Mouse (Mus musculus) midbrain, embryonic 15.5 days (tissue): ENCODE measurements around the gene Abhd16a. TPM values are rescaled to one million over a fixed set of nuclear protein-coding genes. Genes with fewer than 3 reads are reported as not detected.

Experiments
- ATAC-seq: fragments of 200-750 bp; cut with Nextera tagmentation; replicated peaks from 2 replicates; pipeline ENCODE4 v1.8.0; 2017; ENCODE audit warnings: moderate TSS enrichment
- H3K27ac ChIP-seq: fragments of 300-500 bp; sonication (generic); 2 replicates; pipeline ENCODE4 v1.5.1; 2015; ENCODE audit warnings: mild to moderate bottlenecking, inconsistent platforms
- H3K27me3 ChIP-seq: fragments of 300-500 bp; sonication (generic); replicated peaks from 2 replicates; pipeline ENCODE4 v1.6.1; 2015; ENCODE audit warnings: inconsistent platforms
- H3K36me3 ChIP-seq: fragments of 300-500 bp; sonication (generic); replicated peaks from 2 replicates; pipeline ENCODE4 v1.6.1; 2015; ENCODE audit warnings: inconsistent platforms
- H3K4me1 ChIP-seq: fragments of 300-500 bp; sonication (generic); 2 replicates; pipeline ENCODE4 v1.6.1; 2015; ENCODE audit warnings: inconsistent platforms
- H3K4me2 ChIP-seq: fragments of 300-500 bp; sonication (generic); 2 replicates; pipeline ENCODE4 v1.6.1; 2015; ENCODE audit warnings: inconsistent platforms, mild to moderate bottlenecking, moderate library complexity
- H3K4me3 ChIP-seq: fragments of 300-500 bp; sonication (generic); 2 replicates; pipeline ENCODE4 v1.5.1; 2015; ENCODE audit warnings: mild to moderate bottlenecking, inconsistent platforms
- H3K9ac ChIP-seq: fragments of 300-500 bp; sonication (generic); 2 replicates; pipeline ENCODE4 v1.6.1; 2015; ENCODE audit warnings: mild to moderate bottlenecking, inconsistent platforms
- H3K9me3 ChIP-seq: fragments of 300-500 bp; sonication (generic); 2 replicates; pipeline ENCODE4 v1.6.1; 2016; ENCODE audit warnings: inconsistent platforms
- WGBS: fragments of 180-500 bp; shearing (Covaris S2); methylation state at CpG from one replicate; pipeline ENCODE4 v1.1.7; 2015; ENCODE audit warnings: mixed read lengths; 5-methylcytosine and 5-hydroxymethylcytosine counted together
- polyA plus RNA-seq: library from polyadenylated mRNA; unstranded; fragments of >200 nt; fragmentation: Nextera tagmentation; extraction: Ambion mirVana; gene quantifications from 2 replicates; pipeline ENCODE4 v1.2.1, GENCODE M21; 2015

Gene Abhd16a
- polyA plus RNA-seq, 1 experiment from 2014 or later = 105 TPM

- Histone ChIP-seq H3K9me3 (no peaks in the 10 kb centered on the region), H3K4me2 (peak overlapping the region; percentile 54), H3K4me1 (peaks cover 32% of the 10 kb centered on the region), H3K27ac (peak overlapping the region; percentile 83), H3K27me3 (no peaks in the 10 kb centered on the region), H3K9ac (peak overlapping the region; percentile 47), H3K4me3 (peak overlapping the region; percentile 35), H3K36me3 (no peaks in the 10 kb centered on the region)
- 2% methylated on average over 27 of the region's 27 CpGs for WGBS
- ATAC-seq = no peak
Measured at GRCm38 (mm10) chr17:35050126-35050750, 38.8 kb upstream of the Abhd16a start.

GRCm38 (mm10) chr17:35051156-35052086 lies 37.6 kb upstream of the Abhd16a start:
- peak overlapping the region; percentile 48 for H3K4me2 ChIP-seq
- H3K36me3 ChIP-seq = no peaks in the 10 kb centered on the region
- peaks cover 26% of the 10 kb centered on the region for H3K4me1 ChIP-seq
- no peaks in the 10 kb centered on the region for H3K9me3 ChIP-seq
- ATAC-seq = peak; percentile 48; the same call in 1 of the 2 replicates
- 3% methylated on average over 20 of the region's 21 CpGs for WGBS
- H3K27me3 ChIP-seq = no peaks in the 10 kb centered on the region
- H3K27ac ChIP-seq = peak overlapping the region; percentile 82
- H3K9ac ChIP-seq = peak overlapping the region; percentile 42
- H3K4me3 ChIP-seq = peak overlapping the region; percentile 33

GRCm38 (mm10) chr17:35052271-35052798 lies 36.7 kb upstream of the Abhd16a start:
- 68% methylated on average over 12 of the region's 12 CpGs for WGBS
- ATAC-seq = no peak
- H3K36me3 ChIP-seq = no peaks in the 10 kb centered on the region
- peak overlapping the region; percentile 48; the same call in 1 of the 2 replicates for H3K4me2 ChIP-seq
- no peaks in the 10 kb centered on the region for H3K9me3 ChIP-seq
- peak overlapping the region; percentile 42; the same call in 1 of the 2 replicates for H3K9ac ChIP-seq
- no peaks in the 10 kb centered on the region for H3K27me3 ChIP-seq
- no peak overlapping the region; the same call in 1 of the 2 replicates for H3K4me3 ChIP-seq
- H3K27ac ChIP-seq = peak overlapping the region; percentile 82
- peaks cover 24% of the 10 kb centered on the region for H3K4me1 ChIP-seq

GRCm38 (mm10) chr17:35055691-35056495 lies 33.2 kb upstream of the Abhd16a start:
- peaks cover 33% of the 10 kb centered on the region for H3K4me1 ChIP-seq
- H3K4me3 ChIP-seq = no peak overlapping the region
- H3K36me3 ChIP-seq = no peaks in the 10 kb centered on the region
- H3K9me3 ChIP-seq = no peaks in the 10 kb centered on the region
- 92% methylated on average over 7 of the region's 7 CpGs for WGBS
- no peak overlapping the region for H3K9ac ChIP-seq
- no peak for ATAC-seq
- no peak overlapping the region for H3K27ac ChIP-seq
- H3K4me2 ChIP-seq = no peak overlapping the region
- H3K27me3 ChIP-seq = no peaks in the 10 kb centered on the region

GRCm38 (mm10) chr17:35057090-35057489 lies 32.0 kb upstream of the Abhd16a start:
- H3K27ac ChIP-seq = no peak overlapping the region
- no peaks in the 10 kb centered on the region for H3K9me3 ChIP-seq
- no peak overlapping the region for H3K4me3 ChIP-seq
- ATAC-seq = no peak
- no peak overlapping the region for H3K4me2 ChIP-seq
- H3K36me3 ChIP-seq = peaks cover 4% of the 10 kb centered on the region; the same call in 1 of the 2 replicates
- H3K9ac ChIP-seq = no peak overlapping the region
- H3K4me1 ChIP-seq = peaks cover 24% of the 10 kb centered on the region
- H3K27me3 ChIP-seq = no peaks in the 10 kb centered on the region
- WGBS = 86% methylated on average over 3 of the region's 3 CpGs

- Histone ChIP-seq H3K36me3 (peaks cover 4% of the 10 kb centered on the region; the same call in 1 of the 2 replicates), H3K9ac (peak overlapping the region; percentile 71), H3K27me3 (peaks cover 4% of the 10 kb centered on the region; the same call in 1 of the 2 replicates), H3K4me2 (peak overlapping the region; percentile 76), H3K4me1 (peaks cover 20% of the 10 kb centered on the region), H3K4me3 (peak overlapping the region; percentile 72), H3K9me3 (no peaks in the 10 kb centered on the region), H3K27ac (peak overlapping the region; percentile 84)
- 68% methylated on average over 9 of the region's 9 CpGs for WGBS
- ATAC-seq = peak; percentile 19; the same call in 1 of the 2 replicates
Measured at GRCm38 (mm10) chr17:35058316-35058715, 30.7 kb upstream of the Abhd16a start.

- Histone ChIP-seq H3K9me3 (no peaks in the 10 kb centered on the region), H3K4me3 (peak within 1 kb of the TSS; percentile 72), H3K27ac (peak within 1 kb of the TSS; percentile 84), H3K36me3 (peaks cover 4% of the 10 kb centered on the region; the same call in 1 of the 2 replicates), H3K9ac (peak within 1 kb of the TSS; percentile 71), H3K4me1 (peaks cover 20% of the 10 kb centered on the region), H3K27me3 (peaks cover 13% of the 10 kb centered on the region), H3K4me2 (peak within 1 kb of the TSS; percentile 76)
- WGBS = under 1% methylated on average over 57 of the region's 57 CpGs
- ATAC-seq = peak; percentile 89
Measured at GRCm38 (mm10) chr17:35058911-35059892, 29.9 kb upstream of the Abhd16a start, which contains the start of gene Ddah2. TSS of gene Ddah2 (plus strand) at chr17:35059035.

- peak; percentile 37 for ATAC-seq
- Histone ChIP-seq H3K9ac (peak overlapping the region; percentile 71), H3K36me3 (peaks cover 4% of the 10 kb centered on the region; the same call in 1 of the 2 replicates), H3K4me1 (peaks cover 23% of the 10 kb centered on the region), H3K27me3 (peaks cover 21% of the 10 kb centered on the region), H3K9me3 (no peaks in the 10 kb centered on the region), H3K27ac (no peak overlapping the region), H3K4me3 (peak overlapping the region; percentile 72), H3K4me2 (peak overlapping the region; percentile 76)
- WGBS = 24% methylated on average over 14 of the region's 14 CpGs
Measured at GRCm38 (mm10) chr17:35060071-35060470, 29.0 kb upstream of the Abhd16a start.

- peak overlapping the region; percentile 76 for H3K4me2 ChIP-seq
- peaks cover 4% of the 10 kb centered on the region; the same call in 1 of the 2 replicates for H3K36me3 ChIP-seq
- peak overlapping the region; percentile 71; the same call in 1 of the 2 replicates for H3K9ac ChIP-seq
- WGBS = 60% methylated on average over 22 of the region's 22 CpGs
- no peak for ATAC-seq
- peaks cover 28% of the 10 kb centered on the region for H3K27me3 ChIP-seq
- H3K4me3 ChIP-seq = peak overlapping the region; percentile 72
- no peaks in the 10 kb centered on the region for H3K9me3 ChIP-seq
- H3K4me1 ChIP-seq = peaks cover 30% of the 10 kb centered on the region
- no peak overlapping the region for H3K27ac ChIP-seq
Measured at GRCm38 (mm10) chr17:35060737-35061297, 28.2 kb upstream of the Abhd16a start.

GRCm38 (mm10) chr17:35061299-35061698 lies 27.8 kb upstream of the Abhd16a start:
- Histone ChIP-seq H3K27me3 (peaks cover 33% of the 10 kb centered on the region), H3K9ac (no peak overlapping the region; the same call in 1 of the 2 replicates), H3K36me3 (peaks cover 4% of the 10 kb centered on the region; the same call in 1 of the 2 replicates), H3K4me1 (peaks cover 30% of the 10 kb centered on the region), H3K4me3 (no peak overlapping the region), H3K4me2 (no peak overlapping the region), H3K9me3 (no peaks in the 10 kb centered on the region), H3K27ac (no peak overlapping the region)
- 89% methylated on average over 8 of the region's 8 CpGs for WGBS
- no peak for ATAC-seq
